Mouse (Mus musculus) layer of hippocampus, adult 2 months (tissue): ENCODE results near the gene Gm10354. TPM values are rescaled to one million over a fixed set of nuclear protein-coding genes. Genes with fewer than 3 reads are reported as not detected.
"Not testable (repeated sequence)": the region's sequence is repeated elsewhere in the genome, so short reads cannot be mapped to it uniquely, and the experiment has no call there.

ENCODE experiments used
- DNase-seq, 2 experiments: peaks; one replicate each; pipeline ENCODE4 v3.0.0; 2022; ENCODE audit warnings: low spot score in 2 of 2
- H3K27ac ChIP-seq: fragments of 200-600 bp; 2 replicates; pipeline ENCODE4 v1.8.1; 2022
- H3K4me3 ChIP-seq: fragments of 200-600 bp; 2 replicates; pipeline ENCODE4 v1.8.1; 2022; ENCODE audit warnings: mild to moderate bottlenecking
- CTCF ChIP-seq: fragments of 200-600 bp; conservative IDR thresholded peaks from 2 replicates; pipeline ENCODE4 v1.8.1; 2022; ENCODE audit warnings: antibody characterized with exemption, mild to moderate bottlenecking, moderate library complexity
- total RNA-seq, 2 experiments: library from RNA; stranded (reverse); gene quantifications; 2 replicates each; pipeline ENCODE4 v1.2.3; 2021

The Gm10354 gene
- total RNA-seq, 2 experiments from 2014 or later = not detected

GRCm38 (mm10) chr5:14927047-14927446 is 51.7 kb downstream of the Gm10354 start:
- not testable (repeated sequence) for H3K27ac ChIP-seq, H3K4me3 ChIP-seq, DNase-seq
- TF ChIP-seq CTCF = peak; percentile 71

Other genes starting within 250 kb of the Gm10354 start
- gene Gm9758, start 64.0 kb downstream of the Gm10354 start, total RNA-seq = not detected
- gene Speer4e, start 40.5 kb downstream of the Gm10354 start, total RNA-seq = not detected
- not detected for gene Gm17019, start 54.1 kb upstream of the Gm10354 start, total RNA-seq